8 mouse cellular contexts compared by ENCODE assay signal in the genomic region with DNA sequence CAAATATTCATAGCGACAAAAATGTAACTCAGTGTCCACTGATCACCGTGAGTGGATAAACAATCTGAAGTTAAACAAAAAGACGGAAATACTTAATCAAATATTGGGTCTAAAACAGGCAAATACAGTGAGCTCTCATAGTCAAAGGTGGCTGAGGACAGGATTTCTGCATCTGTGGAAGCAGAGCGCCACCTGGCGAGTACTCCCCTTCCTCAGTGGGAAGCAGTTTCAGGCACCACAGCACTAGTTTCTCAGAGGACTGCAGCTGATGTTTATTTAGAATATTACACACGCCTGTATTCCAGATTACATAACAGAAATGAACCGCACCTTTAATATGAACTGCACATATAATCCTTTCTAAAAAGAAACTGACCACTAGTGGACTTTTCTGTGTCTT. TPM values are rescaled to one million over a fixed set of nuclear protein-coding genes. Genes with fewer than 3 reads are reported as not detected.
DNase-seq lines count a peak whose midpoint lies in the region; ATAC-seq and TF ChIP-seq lines count a peak whose summit lies in the region.

No protein-coding gene starts in this region.

- no peak overlapping the region for H3K27ac ChIP-seq in heart, adult 2 months
- no peak overlapping the region for H3K27ac ChIP-seq in heart, embryonic 11.5 days (ENCODE audit: low read depth, low read length)
- no peak overlapping the region for H3K27ac ChIP-seq in limb, embryonic 10.5 days

- intact Hi-C loops in heart, adult 2 months (cut with DNase I) = loop anchor here (1.0 to 5.0 kb wide), 3 partner anchors 152 to 342 kb away; no protein-coding TSS in a partner anchor
- intact Hi-C loops in gastrocnemius, postnatal 36 days (cut with DNase I) = loop anchor here (5.0 kb wide), 3 partner anchors 267 to 352 kb away; no protein-coding TSS in a partner anchor

- no peaks in the 10 kb centered on the region for H3K79me2 ChIP-seq in heart, adult 2 months (replicated peaks; ENCODE audit: control insufficient read depth, insufficient read depth, low read length)

- ATAC-seq in heart, embryonic 11.5 days (replicated peaks; ENCODE audit: insufficient number of reproducible peaks, low FRiP score, low TSS enrichment) = no peak
- ATAC-seq in erythroblast, adult 5-6 weeks (replicated peaks; ENCODE audit: low FRiP score, poor library complexity, severe bottlenecking) = no peak

- H3K9me3 ChIP-seq in heart, embryonic 11.5 days (replicated peaks; ENCODE audit: control insufficient read depth, low read length) = no peaks in the 10 kb centered on the region
- H3K9me3 ChIP-seq in limb, embryonic 10.5 days (replicated peaks) = no peaks in the 10 kb centered on the region

- peaks cover 2% of the 10 kb centered on the region; the same call in 1 of the 2 replicates for H3K4me1 ChIP-seq in heart, adult 2 months (ENCODE audit: control insufficient read depth, insufficient read depth, low read length)
- H3K4me1 ChIP-seq in heart, embryonic 11.5 days (ENCODE audit: control insufficient read depth, insufficient read depth, low read length) = no peaks in the 10 kb centered on the region
- no peaks in the 10 kb centered on the region for H3K4me1 ChIP-seq in limb, embryonic 10.5 days

- no peak overlapping the region for H3K4me2 ChIP-seq in heart, embryonic 11.5 days

- H3K36me3 ChIP-seq in heart, adult 2 months (ENCODE audit: control insufficient read depth, insufficient read depth, low read length) = no peaks in the 10 kb centered on the region
- H3K36me3 ChIP-seq in heart, embryonic 11.5 days (ENCODE audit: control insufficient read depth, insufficient read depth, low read length) = peaks cover 15% of the 10 kb centered on the region
- peaks cover 91% of the 10 kb centered on the region for H3K36me3 ChIP-seq in limb, embryonic 10.5 days

- no peak overlapping the region for H3K9ac ChIP-seq in heart, adult 2 months (ENCODE audit: low read depth, low read length)
- H3K9ac ChIP-seq in heart, embryonic 11.5 days (ENCODE audit: low read depth, low read length) = no peak overlapping the region

- H3K4me3 ChIP-seq in heart, adult 2 months = no peak overlapping the region
- H3K4me3 ChIP-seq in heart, embryonic 11.5 days (ENCODE audit: low read depth, low read length) = no peak overlapping the region
- H3K4me3 ChIP-seq in limb, embryonic 10.5 days = no peak overlapping the region

- 58% methylated on average over 7 of the region's 7 CpGs for WGBS in heart, adult 2 months
- WGBS in heart, embryonic 11.5 days (ENCODE audit: insufficient replicate concordance) = 65% methylated on average over 7 of the region's 7 CpGs
- WGBS in limb, embryonic 10.5 days = 84% methylated on average over 7 of the region's 7 CpGs

- peak; percentile 78 for TF ChIP-seq EP300 in heart, adult 2 months (IDR thresholded peaks at IDR 0.05; ENCODE audit: insufficient read depth, low read depth, low read length)

- TF ChIP-seq POLR2A in heart, adult 2 months (IDR thresholded peaks at IDR 0.05; ENCODE audit: insufficient read depth, low read depth, low read length) = no peak

- TF ChIP-seq CTCF in heart, adult 2 months (IDR thresholded peaks at IDR 0.05) = peak; percentile 86

- H3K27me3 ChIP-seq in heart, adult 2 months (ENCODE audit: control insufficient read depth, insufficient read depth, low read length) = no peaks in the 10 kb centered on the region
- no peaks in the 10 kb centered on the region for H3K27me3 ChIP-seq in heart, embryonic 11.5 days (ENCODE audit: control insufficient read depth, insufficient read depth, low read length)
- no peaks in the 10 kb centered on the region for H3K27me3 ChIP-seq in limb, embryonic 10.5 days (ENCODE audit: low read depth, poor library complexity, severe bottlenecking)

- DNase-seq in heart, adult 2 months = peak; percentile 66 to 81
- peak; percentile 37 for DNase-seq in A20 (ENCODE audit: low read depth, low spot score)
- peak; percentile 75 for DNase-seq in adrenal gland, postnatal 10 days
- peak; percentile 61 to 65 for DNase-seq in gastrocnemius, postnatal 36 days
- peak; percentile 59 for DNase-seq in limb, embryonic 10.5 days (ENCODE audit: low spot score)
- DNase-seq in ovary, postnatal 14 days (ENCODE audit: low spot score) = peak; percentile 54

RNA-seq across cellular contexts. Expression of a gene that starts 20.3 kb away (rescaled TPM):
- 1 to 10 TPM; 1.4 TPM for total RNA-seq in heart, adult 2 months (2021)
- polyA plus RNA-seq in heart, adult 2 months (2012; rRNA removed) = 0.51 and 1.2 TPM in 2 replicates
- polyA plus RNA-seq in heart, embryonic 11.5 days (2014; fragmentation: Nextera tagmentation; extraction: Ambion mirVana) = 5.2 and 5.3 TPM in 2 replicates
- total RNA-seq in adrenal gland, postnatal 10 days (2021) = 1 to 10 TPM; 4.1 to 5.1 TPM
- total RNA-seq in gastrocnemius, postnatal 36 days (2021) = 1 to 10 TPM in 1 of 2 experiments, under 1 TPM in 1; 0.99 to 1.2 TPM
- 10.0 and 11.1 TPM in 2 replicates for polyA plus RNA-seq in limb, embryonic 10.5 days (2016; fragmentation: Nextera tagmentation; extraction: Ambion mirVana)
- 2.1 and 3.8 TPM in 2 replicates for total RNA-seq in erythroblast, adult 5-6 weeks (2015; ENCODE audit: low replicate concordance)
- 11.1 and 18.4 TPM in 2 replicates for total RNA-seq in erythroblast, adult 5-6 weeks (2017; ENCODE audit: low replicate concordance)
